Mouse (Mus musculus): Measurements from ENCODE around the gene Tmem206. TPM values are rescaled to one million over a fixed set of nuclear protein-coding genes. Genes with fewer than 3 reads are reported as not detected.

Gene Tmem206
- total and polyA plus RNA-seq, 3 experiments: 3.7 to 22.6 (median 9.2) TPM

- TF ChIP-seq TAL1 (conservative IDR thresholded peaks at IDR 0.05; ENCODE audit: low read depth, low read length) (no peak), CTCF (IDR thresholded peaks at IDR 0.05; ENCODE audit: low read depth, low read length) (no peak), GATA1 (IDR thresholded peaks at IDR 0.05; ENCODE audit: borderline replicate concordance, low read length) (no peak), GATA2 (IDR thresholded peaks at IDR 0.05; ENCODE audit: borderline replicate concordance, low read depth, low read length) (no peak), POLR2AphosphoS5 (IDR thresholded peaks at IDR 0.05; ENCODE audit: insufficient replicate concordance, low read depth, low read length) (no peak)
- H3K4me3 ChIP-seq (ENCODE audit: low read depth, low read length): no peak overlapping the region
- no peak for DNase-seq (ENCODE audit: low spot score)
- H3K27me3 ChIP-seq (ENCODE audit: insufficient read depth, low read length): no peaks in the 10 kb centered on the region
- ATAC-seq (ENCODE audit: extremely low read depth, insufficient number of reproducible peaks, low FRiP score, poor library complexity, severe bottlenecking): no peak
- H3K36me3 ChIP-seq (replicated peaks): peaks cover 19% of the 10 kb centered on the region
- no peaks in the 10 kb centered on the region for H3K9me3 ChIP-seq (replicated peaks)
- peaks cover 45% of the 10 kb centered on the region for H3K4me1 ChIP-seq (ENCODE audit: insufficient read depth, low read depth, low read length)
These were observed 55.1 kb downstream of the Tmem206 start for GRCm38 (mm10) chr1:191380843-191381242.

- Histone ChIP-seq H3K36me3 (replicated peaks) (peaks cover 18% of the 10 kb centered on the region), H3K9me3 (replicated peaks) (no peaks in the 10 kb centered on the region), H3K27me3 (ENCODE audit: insufficient read depth, low read length) (no peaks in the 10 kb centered on the region), H3K4me1 (ENCODE audit: insufficient read depth, low read depth, low read length) (peaks cover 32% of the 10 kb centered on the region), H3K4me3 (ENCODE audit: low read depth, low read length) (no peak overlapping the region)
- DNase-seq (ENCODE audit: low spot score) (no peak), ATAC-seq (ENCODE audit: extremely low read depth, insufficient number of reproducible peaks, low FRiP score, poor library complexity, severe bottlenecking) (no peak)
- TF ChIP-seq TAL1 (conservative IDR thresholded peaks at IDR 0.05; ENCODE audit: low read depth, low read length): no peak
- no peak for TF ChIP-seq GATA2 (IDR thresholded peaks at IDR 0.05; ENCODE audit: borderline replicate concordance, low read depth, low read length)
- TF ChIP-seq POLR2AphosphoS5 (IDR thresholded peaks at IDR 0.05; ENCODE audit: insufficient replicate concordance, low read depth, low read length): no peak
- TF ChIP-seq GATA1 (IDR thresholded peaks at IDR 0.05; ENCODE audit: borderline replicate concordance, low read length): no peak
- TF ChIP-seq CTCF (IDR thresholded peaks at IDR 0.05; ENCODE audit: low read depth, low read length): no peak
These were observed 56.4 kb downstream of the Tmem206 start for GRCm38 (mm10) chr1:191381955-191382736.

- TF ChIP-seq GATA2 (IDR thresholded peaks at IDR 0.05; ENCODE audit: borderline replicate concordance, low read depth, low read length) (no peak), POLR2AphosphoS5 (IDR thresholded peaks at IDR 0.05; ENCODE audit: insufficient replicate concordance, low read depth, low read length) (no peak), CTCF (IDR thresholded peaks at IDR 0.05; ENCODE audit: low read depth, low read length) (no peak), GATA1 (IDR thresholded peaks at IDR 0.05; ENCODE audit: borderline replicate concordance, low read length) (no peak), TAL1 (conservative IDR thresholded peaks at IDR 0.05; ENCODE audit: low read depth, low read length) (no peak)
- no peaks in the 10 kb centered on the region for H3K9me3 ChIP-seq (replicated peaks)
- peaks cover 14% of the 10 kb centered on the region for H3K4me1 ChIP-seq (ENCODE audit: insufficient read depth, low read depth, low read length)
- H3K36me3 ChIP-seq (replicated peaks): peaks cover 17% of the 10 kb centered on the region
- ATAC-seq (ENCODE audit: extremely low read depth, insufficient number of reproducible peaks, low FRiP score, poor library complexity, severe bottlenecking) (no peak), DNase-seq (ENCODE audit: low spot score) (no peak)
- no peaks in the 10 kb centered on the region for H3K27me3 ChIP-seq (ENCODE audit: insufficient read depth, low read length)
- no peak overlapping the region for H3K4me3 ChIP-seq (ENCODE audit: low read depth, low read length)
These were observed 59.2 kb downstream of the Tmem206 start for GRCm38 (mm10) chr1:191384786-191385430.

GRCm38 (mm10) chr1:191391311-191391710 is 65.6 kb downstream of the Tmem206 start:
- Histone ChIP-seq H3K36me3 (replicated peaks) (no peaks in the 10 kb centered on the region), H3K4me1 (ENCODE audit: insufficient read depth, low read depth, low read length) (peaks cover 28% of the 10 kb centered on the region), H3K9me3 (replicated peaks) (peaks cover 3% of the 10 kb centered on the region), H3K27me3 (ENCODE audit: insufficient read depth, low read length) (no peaks in the 10 kb centered on the region), H3K4me3 (ENCODE audit: low read depth, low read length) (no peak overlapping the region)
- TF ChIP-seq TAL1 (conservative IDR thresholded peaks at IDR 0.05; ENCODE audit: low read depth, low read length) (no peak), GATA2 (IDR thresholded peaks at IDR 0.05; ENCODE audit: borderline replicate concordance, low read depth, low read length) (no peak), POLR2AphosphoS5 (IDR thresholded peaks at IDR 0.05; ENCODE audit: insufficient replicate concordance, low read depth, low read length) (no peak), CTCF (IDR thresholded peaks at IDR 0.05; ENCODE audit: low read depth, low read length) (no peak)
- peak; percentile 66 for ATAC-seq (ENCODE audit: extremely low read depth, insufficient number of reproducible peaks, low FRiP score, poor library complexity, severe bottlenecking)
- DNase-seq (ENCODE audit: low spot score): no peak

GRCm38 (mm10) chr1:191393536-191393935 is 67.8 kb downstream of the Tmem206 start:
- Histone ChIP-seq H3K4me3 (ENCODE audit: low read depth, low read length) (no peak overlapping the region), H3K9me3 (replicated peaks) (peaks cover 6% of the 10 kb centered on the region), H3K36me3 (replicated peaks) (no peaks in the 10 kb centered on the region), H3K4me1 (ENCODE audit: insufficient read depth, low read depth, low read length) (peaks cover 32% of the 10 kb centered on the region), H3K27me3 (ENCODE audit: insufficient read depth, low read length) (no peaks in the 10 kb centered on the region)
- ATAC-seq (ENCODE audit: extremely low read depth, insufficient number of reproducible peaks, low FRiP score, poor library complexity, severe bottlenecking) (no peak), DNase-seq (ENCODE audit: low spot score) (no peak)
- TF ChIP-seq TAL1 (conservative IDR thresholded peaks at IDR 0.05; ENCODE audit: low read depth, low read length) (no peak), GATA2 (IDR thresholded peaks at IDR 0.05; ENCODE audit: borderline replicate concordance, low read depth, low read length) (no peak), GATA1 (IDR thresholded peaks at IDR 0.05; ENCODE audit: borderline replicate concordance, low read length) (no peak), POLR2AphosphoS5 (IDR thresholded peaks at IDR 0.05; ENCODE audit: insufficient replicate concordance, low read depth, low read length) (no peak), CTCF (IDR thresholded peaks at IDR 0.05; ENCODE audit: low read depth, low read length) (no peak)

GRCm38 (mm10) chr1:191394126-191394525 is 68.4 kb downstream of the Tmem206 start:
- ATAC-seq (ENCODE audit: extremely low read depth, insufficient number of reproducible peaks, low FRiP score, poor library complexity, severe bottlenecking) (no peak), DNase-seq (ENCODE audit: low spot score) (no peak)
- Histone ChIP-seq H3K4me3 (ENCODE audit: low read depth, low read length) (peak overlapping the region; percentile 80; the same call in 1 of the 2 replicates), H3K9me3 (replicated peaks) (peaks cover 6% of the 10 kb centered on the region), H3K27me3 (ENCODE audit: insufficient read depth, low read length) (no peaks in the 10 kb centered on the region), H3K36me3 (replicated peaks) (no peaks in the 10 kb centered on the region), H3K4me1 (ENCODE audit: insufficient read depth, low read depth, low read length) (peaks cover 32% of the 10 kb centered on the region)
- TF ChIP-seq GATA1 (IDR thresholded peaks at IDR 0.05; ENCODE audit: borderline replicate concordance, low read length): no peak
- no peak for TF ChIP-seq CTCF (IDR thresholded peaks at IDR 0.05; ENCODE audit: low read depth, low read length)
- no peak for TF ChIP-seq TAL1 (conservative IDR thresholded peaks at IDR 0.05; ENCODE audit: low read depth, low read length)
- no peak for TF ChIP-seq POLR2AphosphoS5 (IDR thresholded peaks at IDR 0.05; ENCODE audit: insufficient replicate concordance, low read depth, low read length)
- no peak for TF ChIP-seq GATA2 (IDR thresholded peaks at IDR 0.05; ENCODE audit: borderline replicate concordance, low read depth, low read length)
